Mouse (Mus musculus): Measurements from ENCODE around the gene Tsfm.
"Not testable (repeated sequence)": the region's sequence is repeated elsewhere in the genome, so short reads cannot be mapped to it uniquely, and the experiment has no call there.

The Tsfm gene

DNA sequence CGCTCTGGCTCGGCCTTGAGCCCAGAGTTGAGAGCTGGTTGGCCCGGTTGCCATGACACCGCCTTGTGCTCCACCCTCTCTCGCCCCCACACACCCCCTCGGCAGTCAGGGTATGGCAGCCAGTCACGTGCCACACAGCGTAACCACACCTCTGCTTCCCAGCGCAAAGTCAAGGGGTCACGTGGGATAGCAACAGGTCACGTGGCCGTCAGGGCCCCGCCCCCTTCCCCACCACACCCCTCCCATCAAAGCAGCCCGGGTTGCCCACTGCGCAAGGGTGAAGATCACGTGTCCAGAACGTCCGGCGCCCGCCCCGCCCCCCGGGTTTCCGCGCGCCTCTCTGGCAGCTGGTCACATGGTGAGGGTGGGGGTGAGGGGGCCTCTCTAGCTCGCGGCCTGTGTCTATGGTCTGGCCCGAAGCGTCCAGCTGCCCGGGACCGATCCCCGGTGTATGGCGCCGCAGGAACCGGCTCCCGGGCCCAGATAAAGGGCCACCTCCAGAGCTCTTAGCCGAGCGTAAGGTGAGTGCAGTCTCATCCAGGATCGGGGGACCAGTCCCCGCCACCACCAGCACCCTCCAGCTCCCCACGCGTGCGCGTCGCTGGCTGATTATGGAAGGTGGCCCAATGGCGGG lies 32.7 kb upstream of the Tsfm start, which contains the start of gene Cdk4:
Gene Cdk4 (plus strand): TSS at position 296 of the 634 bp plus-strand sequence.
- peak; percentile 99 for DNase-seq

DNA sequence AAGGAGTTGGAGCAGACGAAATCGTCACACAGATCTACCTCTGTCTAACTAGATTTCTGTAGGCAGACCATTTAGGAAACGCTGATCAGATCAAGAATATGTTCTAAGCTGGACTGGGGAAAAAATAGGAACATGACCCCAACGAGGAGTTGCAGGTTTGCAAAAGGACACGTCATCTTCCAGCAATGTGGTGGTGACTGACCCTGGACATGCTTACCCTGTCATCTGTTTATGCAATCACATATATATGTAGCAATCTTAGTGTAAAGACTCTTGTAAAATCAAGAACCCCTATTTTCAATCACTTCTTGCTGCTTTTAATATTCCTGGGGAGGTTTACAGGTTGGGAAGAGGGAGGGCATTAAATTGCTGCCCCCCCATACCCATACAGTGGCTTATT lies 31.9 kb upstream of the Tsfm start:
- DNase-seq = no peak

DNA sequence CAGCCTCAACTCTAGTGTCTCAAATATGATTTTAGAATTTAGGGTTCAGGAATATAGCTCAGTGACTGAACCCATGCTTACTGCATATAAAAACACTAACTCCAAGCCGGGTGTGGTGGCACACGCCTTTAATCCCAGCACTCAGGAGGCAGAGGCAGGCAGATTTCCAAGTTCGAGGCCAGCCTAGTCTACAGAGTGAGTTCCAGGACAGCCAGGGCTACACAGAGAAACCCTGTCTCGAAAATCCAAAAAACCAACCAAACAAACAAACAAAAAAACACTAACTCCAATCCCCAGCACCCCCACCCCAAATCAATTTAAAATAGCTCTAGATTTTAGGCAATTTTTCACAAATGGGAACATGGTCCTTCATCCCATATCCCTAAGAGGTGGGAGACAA lies 31.5 kb upstream of the Tsfm start:
- DNase-seq = not testable (repeated sequence)

DNA sequence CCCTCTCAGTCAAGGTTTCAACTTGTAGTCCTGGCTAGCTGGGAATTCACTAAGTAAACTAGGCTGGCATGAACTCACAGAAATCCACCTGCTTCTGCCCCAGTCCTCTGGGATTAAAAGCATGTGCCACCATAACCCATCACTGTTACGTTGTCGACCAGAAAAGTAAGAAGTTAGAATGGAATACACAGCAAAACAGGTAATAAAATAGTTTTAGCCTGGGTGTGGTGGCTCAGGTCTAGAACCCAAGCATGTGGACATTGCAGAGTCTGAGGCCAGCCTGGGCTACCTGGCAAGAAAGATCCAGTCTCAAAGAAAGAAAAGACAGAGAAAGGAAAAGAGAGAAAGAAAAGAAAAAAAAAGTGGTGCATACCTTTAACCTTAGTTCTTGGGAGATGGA lies 30.9 kb upstream of the Tsfm start:
- no peak for DNase-seq

DNA sequence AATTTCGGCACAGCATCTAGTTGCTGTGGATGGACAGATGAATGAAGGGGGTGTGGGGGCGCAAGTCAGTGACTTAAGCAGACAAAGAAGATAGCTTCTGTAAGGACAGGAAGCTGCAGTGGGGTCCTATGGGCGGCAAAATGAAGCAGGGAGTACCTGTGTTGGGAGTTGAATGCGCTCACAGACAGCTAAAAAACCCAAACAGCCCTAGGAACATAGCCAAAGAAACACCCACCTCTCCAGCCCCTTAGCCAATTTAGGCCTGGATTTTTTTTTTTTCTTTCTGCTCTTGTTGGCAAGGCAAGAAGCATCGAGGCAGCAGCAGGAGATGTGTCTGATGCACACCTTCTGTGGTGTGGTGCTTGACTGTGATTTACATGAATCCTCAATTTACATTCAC lies 30.4 kb upstream of the Tsfm start:
- no peak for DNase-seq

DNA sequence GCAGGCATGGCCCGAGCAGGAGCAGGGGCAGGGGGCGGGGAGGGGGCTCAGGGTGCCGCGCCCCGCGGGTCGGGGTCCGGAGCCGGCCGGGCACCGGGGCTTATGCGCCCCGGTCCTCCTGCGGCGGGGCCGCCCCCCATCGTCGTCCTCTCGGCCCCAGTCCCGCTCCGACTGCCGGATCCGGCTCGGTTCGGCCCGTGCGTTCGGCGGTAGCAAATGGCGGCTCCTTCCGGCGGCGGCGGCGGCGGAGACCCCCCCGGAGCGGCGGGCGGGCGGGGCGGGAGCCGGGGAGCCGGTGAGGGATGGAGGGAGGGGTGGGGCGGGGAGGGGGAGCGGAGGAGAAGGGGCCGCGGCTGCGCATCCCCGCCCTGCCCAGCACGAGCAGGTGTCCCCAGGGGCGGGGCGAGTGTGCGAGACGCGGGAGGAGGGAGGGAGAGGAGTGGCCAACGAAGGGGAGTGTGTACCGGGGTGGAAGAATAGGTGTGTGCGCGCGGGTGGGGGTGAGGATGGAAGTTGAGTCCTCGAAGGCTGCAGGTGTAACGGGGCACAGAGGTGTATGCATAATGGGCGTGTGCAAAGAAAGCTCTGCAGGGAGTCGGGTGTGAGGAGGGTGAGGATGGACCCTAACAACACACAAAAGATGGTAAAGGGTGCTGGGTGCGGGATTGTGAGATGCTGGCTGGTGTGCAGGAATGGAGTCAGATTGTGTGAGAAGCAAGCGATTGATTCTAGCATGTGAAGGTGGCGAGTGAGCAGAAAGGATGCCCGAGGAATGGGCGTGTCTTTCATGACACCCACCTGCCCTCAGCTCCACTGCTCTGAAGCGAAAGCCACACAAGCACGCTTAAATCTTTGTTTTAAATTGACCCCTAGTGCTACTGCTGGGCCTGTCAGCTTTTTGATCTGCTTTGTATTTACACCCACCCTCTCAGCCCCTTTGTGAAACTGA lies 29.6 kb upstream of the Tsfm start, which contains the start of gene March9:
Gene March9 (minus strand): TSS at position 217 of the 949 bp plus-strand sequence.
- DNase-seq = peak; percentile 84

DNA sequence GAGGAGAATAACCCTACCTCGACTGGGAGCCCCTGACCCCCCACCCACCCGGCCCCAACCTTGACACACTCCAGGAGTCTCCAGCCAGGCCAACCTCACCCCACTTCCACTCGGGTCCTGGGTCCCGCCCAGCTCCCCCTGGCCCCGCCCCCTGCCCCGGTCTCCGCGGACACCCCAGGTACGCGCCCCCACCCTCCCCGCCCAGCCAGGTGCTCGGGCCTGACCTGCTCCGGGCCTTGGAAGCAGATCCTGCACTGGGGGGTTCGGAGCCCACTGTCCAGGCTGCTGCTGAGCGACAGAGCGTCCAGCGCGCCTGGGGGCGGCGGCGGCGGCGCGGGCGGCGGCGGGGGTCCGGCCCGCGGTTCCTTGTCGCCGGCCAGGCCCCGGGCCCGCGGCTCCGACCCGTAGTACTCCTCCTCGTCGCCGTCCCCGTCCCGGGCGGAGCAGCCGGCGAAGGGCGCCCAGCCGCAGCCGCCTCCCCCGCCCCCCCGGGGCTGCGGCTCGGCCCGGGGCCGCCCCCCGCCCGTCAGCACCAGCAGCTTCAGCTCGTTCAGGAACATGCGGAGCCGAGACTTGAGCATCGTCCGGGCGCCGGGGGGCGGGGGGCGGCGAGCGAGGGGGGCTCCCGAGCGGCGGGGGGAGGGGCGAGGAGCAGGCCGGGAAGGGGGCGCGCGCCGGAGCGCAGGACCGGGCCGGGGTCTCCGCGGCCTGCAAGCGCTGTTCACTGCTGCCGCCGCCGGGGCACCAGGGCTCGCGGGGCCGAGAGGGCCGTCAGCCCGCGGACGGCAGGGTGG lies 28.7 kb upstream of the Tsfm start:
- DNase-seq = no peak

DNA sequence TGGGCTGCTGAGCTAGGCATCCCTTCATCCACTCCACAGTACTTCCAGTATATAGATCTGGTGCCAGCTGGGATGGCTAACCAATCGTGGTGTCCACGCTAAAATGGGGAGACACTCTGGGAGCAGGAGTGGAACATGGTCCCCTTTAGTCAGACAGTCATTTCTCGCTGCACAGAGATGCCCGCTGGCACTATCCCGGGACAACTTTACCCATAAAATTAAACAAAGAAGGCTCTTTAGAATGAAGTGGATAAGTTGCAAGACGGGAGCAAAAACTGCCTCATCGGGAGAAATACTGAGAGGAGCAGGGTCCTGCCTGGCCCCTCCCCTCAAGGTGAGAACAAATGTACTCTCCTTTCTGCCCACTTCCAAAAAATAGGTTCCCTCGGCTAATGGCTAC lies 28.1 kb upstream of the Tsfm start:
- no peak for DNase-seq

DNA sequence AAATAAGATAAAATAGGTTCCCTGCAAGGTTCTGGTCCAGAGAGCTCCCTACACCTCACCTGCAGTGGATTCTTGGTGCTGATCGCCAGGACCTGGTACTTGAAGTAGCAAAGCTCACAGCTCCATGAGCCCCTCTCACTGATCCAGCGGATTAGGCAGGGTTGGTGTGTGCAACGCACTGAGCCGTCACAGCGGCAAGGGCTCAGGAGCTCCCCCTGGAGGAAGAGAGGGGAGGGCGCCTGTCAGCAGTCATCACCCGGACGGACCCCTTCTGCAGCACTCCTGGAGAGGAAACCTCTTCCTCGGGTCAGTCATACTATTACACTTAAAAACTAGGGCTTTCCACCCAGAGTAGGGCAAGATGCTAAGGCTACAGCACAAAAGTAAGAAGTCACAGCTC lies 27.5 kb upstream of the Tsfm start:
- peak; percentile 78 for DNase-seq

DNA sequence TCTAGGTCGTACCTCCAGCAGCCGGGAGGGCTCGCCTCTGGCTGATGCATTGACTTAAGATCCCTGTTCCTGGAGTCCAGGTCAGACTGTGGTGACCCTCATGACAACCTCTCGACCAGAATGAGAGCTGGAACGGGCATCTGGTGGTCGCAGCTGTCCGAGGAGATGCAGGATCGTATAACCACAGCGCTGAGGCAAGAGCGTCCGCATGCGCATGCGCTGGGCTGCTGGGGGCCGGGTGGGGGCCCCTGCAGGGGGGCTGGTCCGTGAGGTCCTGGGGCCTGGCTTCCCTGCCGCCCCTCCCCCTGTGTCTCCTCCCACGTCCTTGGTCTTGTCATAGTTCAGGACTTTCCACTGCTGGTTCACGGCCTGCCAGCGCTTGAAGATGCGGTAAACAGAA lies 25.9 kb upstream of the Tsfm start:
- DNase-seq = no peak

DNA sequence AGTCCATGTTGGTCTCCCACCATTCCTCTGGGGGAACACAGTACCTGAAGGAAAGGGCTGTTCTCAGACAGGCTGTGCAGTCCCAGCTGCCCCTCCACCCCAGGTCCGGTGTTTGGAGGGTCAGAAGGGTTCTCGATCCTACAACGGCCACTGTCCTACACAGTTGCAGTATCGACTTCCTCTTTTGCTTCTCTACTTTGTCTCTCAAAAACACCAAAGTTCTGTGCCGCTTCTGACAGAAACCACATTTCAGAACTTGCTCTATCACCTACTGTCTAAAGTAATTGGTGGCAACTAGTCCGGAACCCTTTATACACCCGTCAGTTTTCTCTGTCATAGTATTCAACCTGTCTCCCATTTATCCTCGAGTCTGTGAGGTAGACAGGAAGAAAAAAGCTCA lies 24.8 kb upstream of the Tsfm start:
- DNase-seq = no peak

DNA sequence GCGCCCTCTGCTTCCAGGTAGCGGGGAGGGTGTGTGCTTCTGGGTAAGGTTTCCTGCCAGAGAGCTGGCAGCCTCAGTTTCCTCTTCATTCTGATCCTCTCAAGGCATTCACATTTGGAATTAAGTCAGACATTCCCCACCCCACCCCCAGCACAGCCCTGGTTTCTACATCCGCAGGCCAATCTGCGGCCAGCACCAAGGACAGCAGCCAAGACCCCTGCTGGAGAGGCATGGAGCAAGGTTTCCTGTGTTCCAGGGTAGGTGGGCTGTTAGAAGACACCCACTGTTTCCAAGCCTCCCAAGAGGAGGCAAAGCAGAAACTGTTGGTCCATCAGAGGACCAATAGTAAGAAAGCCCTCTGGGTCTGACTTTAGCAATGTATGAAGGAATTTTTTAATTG lies 24.0 kb upstream of the Tsfm start:
- DNase-seq = no peak

DNA sequence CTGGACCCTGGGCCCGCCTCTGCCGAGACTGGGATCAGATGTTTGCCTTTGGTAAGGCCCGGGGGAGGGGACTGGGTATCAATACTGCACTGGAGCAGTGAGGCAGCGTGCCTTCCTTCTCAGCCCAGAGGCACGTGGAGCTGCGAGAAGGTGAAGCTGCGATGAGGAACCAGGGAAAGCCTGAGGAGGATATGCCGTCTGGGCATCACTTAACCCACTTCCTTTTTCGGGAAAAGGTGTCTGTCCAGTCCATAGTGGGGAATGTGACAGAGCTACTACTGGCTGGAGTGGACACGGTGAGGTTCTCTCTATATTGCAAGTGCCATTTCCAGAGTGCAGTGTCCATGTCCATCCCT lies 19.5 kb upstream of the Tsfm start:
- DNase-seq = no peak

DNA sequence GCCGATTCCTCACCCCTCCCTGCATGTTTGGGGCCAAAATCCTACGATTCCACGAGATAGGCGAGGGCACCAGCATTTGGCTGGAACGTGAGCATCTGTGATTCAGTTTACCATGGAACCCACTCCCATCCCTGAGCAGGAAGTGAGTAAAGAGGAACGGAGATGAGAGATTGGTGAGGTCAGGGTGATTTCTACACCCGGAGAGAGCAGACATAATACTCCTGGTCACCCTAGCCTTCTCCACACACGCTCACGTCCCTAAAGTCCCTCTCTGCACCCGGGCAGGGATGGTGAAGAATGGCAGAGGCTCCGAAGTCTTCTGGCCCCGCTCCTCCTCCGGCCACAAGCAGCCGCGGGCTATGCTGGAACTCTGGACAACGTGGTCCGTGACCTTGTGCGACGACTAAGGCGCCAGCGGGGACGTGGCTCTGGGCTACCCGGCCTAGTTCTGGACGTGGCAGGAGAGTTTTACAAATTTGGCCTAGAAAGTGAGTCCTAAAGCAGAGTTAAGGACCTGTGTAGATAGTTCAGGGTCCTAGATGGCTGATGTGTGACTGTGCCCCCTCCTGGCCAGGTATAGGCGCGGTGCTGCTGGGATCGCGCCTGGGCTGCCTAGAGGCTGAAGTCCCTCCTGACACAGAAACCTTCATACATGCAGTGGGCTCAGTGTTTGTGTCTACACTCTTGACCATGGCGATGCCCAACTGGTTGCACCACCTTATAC lies 18.9 kb upstream of the Tsfm start:
- no peak for DNase-seq

DNA sequence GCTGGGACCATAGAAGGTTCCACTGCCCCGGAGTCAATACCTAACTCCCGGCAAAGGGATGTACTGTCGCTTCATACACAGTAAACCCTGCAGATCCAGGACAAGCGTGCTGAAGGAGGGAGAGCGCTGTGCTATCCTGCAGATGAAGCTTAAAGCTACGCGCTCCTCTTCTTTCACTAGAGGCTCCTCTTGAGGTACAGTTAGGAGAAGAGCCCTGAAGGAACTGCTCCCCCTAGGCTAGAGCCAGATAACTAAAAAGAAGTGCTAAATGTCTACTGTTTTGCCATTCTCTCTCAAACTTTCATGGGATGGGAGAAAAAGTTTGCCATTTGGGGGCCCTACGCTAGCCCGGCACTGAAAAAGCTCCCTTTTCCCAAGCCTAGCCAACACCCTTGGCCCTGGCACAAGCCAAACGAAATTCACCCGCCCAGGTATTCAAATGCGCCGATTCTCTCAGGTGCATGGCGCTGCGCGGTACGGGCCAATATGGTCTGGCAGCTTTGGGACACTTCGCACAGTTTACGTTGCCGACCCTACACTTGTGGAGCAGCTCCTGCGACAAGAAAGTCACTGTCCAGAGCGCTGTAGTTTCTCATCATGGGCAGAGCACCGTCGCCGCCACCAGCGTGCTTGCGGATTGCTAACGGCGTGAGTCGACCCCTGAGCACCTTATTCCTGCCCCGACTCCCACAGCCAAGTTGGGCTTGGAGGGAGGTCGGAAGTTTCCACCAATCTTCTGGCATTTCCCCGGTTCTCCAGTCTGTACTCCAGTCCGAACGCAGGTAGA lies 18.2 kb upstream of the Tsfm start:
- no peak for DNase-seq

DNA sequence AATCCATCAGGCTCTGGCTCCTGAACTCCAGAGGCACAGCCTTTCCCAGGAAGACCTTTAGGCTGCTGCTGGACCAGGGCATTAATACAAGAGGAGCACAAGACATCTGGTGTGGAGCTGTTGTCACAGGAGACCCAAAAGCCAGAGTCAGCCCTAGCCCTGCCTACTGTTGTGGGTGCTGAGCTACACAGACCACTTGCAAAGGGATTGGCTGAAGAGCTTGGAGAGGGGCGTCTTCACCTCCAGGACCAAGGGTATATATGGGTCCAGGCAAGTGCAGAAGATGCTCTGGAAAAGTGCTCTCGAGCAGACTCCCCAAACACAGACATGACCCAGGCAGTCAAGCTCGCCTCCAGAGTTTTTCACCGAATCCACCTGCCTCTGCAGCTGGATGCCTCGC lies 17.3 kb upstream of the Tsfm start, which contains the start of gene Cyp27b1:
Gene Cyp27b1 (plus strand): TSS at position 297 of the 400 bp plus-strand sequence.
- no peak for DNase-seq

DNA sequence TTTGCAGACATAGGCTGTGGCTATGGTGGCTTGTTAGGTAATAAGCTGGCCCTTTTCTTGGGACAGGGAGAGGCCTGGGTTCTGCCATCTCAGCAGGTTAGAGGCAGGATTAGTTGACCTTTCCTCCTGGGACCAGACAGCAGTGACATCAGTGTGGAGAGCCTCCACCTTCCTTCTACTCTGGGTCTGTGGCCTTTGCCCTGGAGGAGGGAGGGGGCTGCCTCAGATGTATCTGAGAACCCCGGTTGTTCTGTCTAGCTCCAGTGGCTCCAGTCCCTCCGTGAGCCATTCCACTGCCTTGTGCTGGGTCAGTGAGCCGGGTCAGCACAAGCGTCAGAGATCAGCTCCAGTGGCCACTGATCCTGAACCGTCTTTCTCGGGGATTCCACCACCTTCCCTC lies 12.5 kb upstream of the Tsfm start:
- no peak for DNase-seq

DNA sequence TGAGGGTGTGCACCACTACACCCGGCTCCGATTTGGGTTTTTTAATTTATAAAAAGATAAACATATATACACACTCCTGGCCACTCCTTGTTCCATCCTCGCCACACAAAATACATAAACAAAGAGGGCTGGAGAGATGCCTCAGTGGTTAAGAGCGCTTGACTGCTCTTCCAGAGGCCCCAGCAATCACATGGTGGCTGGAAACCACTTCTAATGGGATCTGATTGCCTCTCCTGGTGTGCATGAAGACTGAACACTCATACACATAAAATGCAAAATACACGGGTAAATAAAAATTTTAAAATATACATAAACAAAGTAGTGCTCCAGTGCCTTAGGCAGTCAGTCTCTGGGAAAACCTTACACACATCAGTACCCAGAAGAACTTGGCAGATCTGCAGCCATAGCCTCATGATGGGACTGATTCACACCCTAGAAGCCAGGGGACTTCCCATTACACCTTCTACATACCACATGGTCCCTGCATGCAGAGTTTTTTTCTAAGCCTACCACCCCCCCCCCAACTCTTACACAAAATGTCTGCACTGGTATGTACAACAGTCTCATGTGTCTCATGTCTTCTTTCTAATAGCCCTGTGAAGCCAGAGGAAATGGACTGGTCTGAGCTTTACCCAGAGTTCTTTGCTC lies 12.0 kb upstream of the Tsfm start:
- DNase-seq = no peak

DNA sequence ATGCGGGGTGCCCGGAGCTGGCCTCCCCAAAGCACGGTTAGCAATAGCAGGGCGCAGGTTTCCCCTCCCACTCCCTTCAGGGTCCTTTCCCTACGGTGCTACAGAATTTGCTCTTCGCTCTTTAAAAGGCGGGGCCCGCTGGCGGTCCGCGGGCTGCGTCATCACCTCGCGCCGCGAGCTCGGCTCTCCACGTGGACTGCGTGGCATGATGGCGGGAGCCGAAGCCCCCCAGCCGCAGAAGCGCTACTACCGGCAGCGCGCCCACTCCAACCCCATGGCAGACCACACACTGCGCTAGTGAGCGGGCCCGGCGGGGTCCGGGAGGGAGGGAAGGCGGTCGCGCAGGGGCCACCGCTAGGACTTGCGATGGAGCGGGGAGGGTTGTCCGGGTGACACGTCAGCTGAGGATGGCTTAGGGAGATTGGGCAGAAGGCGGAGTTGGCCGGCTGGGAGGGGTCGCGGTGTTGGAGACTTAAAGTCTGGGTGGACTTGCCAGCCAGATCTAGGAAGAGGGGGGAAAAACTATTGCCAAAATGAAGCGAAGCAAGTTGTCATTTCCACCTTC lies 11.2 kb upstream of the Tsfm start:
- DNase-seq = peak; percentile 90

DNA sequence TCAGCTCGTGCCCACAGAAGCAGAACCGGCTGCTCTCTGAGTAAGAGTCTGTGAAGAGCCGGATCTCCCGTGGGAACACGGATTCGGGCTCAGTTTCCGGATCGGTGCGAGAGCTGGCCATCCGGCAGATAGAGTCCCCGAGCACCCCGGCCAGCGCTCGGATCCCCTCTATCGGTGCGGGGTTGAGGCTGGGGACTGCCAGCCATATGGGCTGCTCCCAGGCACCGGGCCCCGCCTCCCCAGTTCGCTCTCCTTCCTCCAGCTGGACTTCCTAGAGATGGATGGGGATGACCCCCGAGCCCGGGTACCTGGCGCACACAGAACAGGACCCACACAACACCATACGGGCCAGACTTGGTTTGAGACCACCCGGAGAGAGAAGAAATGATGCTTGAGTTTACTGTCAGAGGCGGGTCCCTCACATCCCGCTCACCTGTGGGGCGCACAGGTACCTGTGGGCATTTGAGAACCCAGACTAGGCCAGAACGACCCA lies 10.7 kb upstream of the Tsfm start, which contains the start of the genes Mettl1 and Eef1akmt3:
Gene Mettl1 (plus strand): TSS at position 141 of the 493 bp plus-strand sequence.
Gene Eef1akmt3 (minus strand): TSS at position 240 of the 493 bp plus-strand sequence.
- DNase-seq = no peak
